In genomic region chr1:136541618-136542376, GRCm38 (mm10) we compare ENCODE assay signal across 15 mouse cellular contexts.
DNase-seq lines count a peak whose midpoint lies in the region; ATAC-seq and TF ChIP-seq lines count a peak whose summit lies in the region.
"Had no signal": no experiment of that assay in that cellular context is flagged by ENCODE, and none has a peak within 500 bp of the region (broad histone marks: within the 10 kb centered on the region; RNA-seq: fewer than 3 reads in every experiment).

No protein-coding gene starts in this region.

- ATAC-seq in lung, embryonic 16.5 days (ENCODE audit: low read depth): 0 out of 2 replicates have a peak, but pooled peaks have one; percentile 16
- peak; percentile 77 for ATAC-seq in liver, embryonic 14.5 days (ENCODE audit: insufficient read depth)
- no peak for ATAC-seq in CD4-positive, CD25-positive, alpha-beta regulatory T cell, adult 4 months
- ATAC-seq: forebrain, embryonic 14.5 days; lung, postnatal 0 days had no signal

- no peaks in the 10 kb centered on the region for H3K27me3 ChIP-seq in lung, embryonic 16.5 days (ENCODE audit: control insufficient read depth, insufficient read depth, low read depth, low read length)
- H3K27me3 ChIP-seq in liver, embryonic 14.5 days (ENCODE audit: control insufficient read depth, insufficient read depth, low read length): no peaks in the 10 kb centered on the region

- no peaks in the 10 kb centered on the region for H3K9me3 ChIP-seq in lung, embryonic 16.5 days (ENCODE audit: control insufficient read depth, low read length)
- H3K9me3 ChIP-seq in liver, embryonic 14.5 days (ENCODE audit: control insufficient read depth, low read length): no peaks in the 10 kb centered on the region
- H3K9me3 ChIP-seq: limb, embryonic 10.5 days had no signal

- no peaks in the 10 kb centered on the region for H3K36me3 ChIP-seq in lung, embryonic 16.5 days (ENCODE audit: control insufficient read depth, insufficient read depth, low read length)
- no peaks in the 10 kb centered on the region for H3K36me3 ChIP-seq in liver, embryonic 14.5 days (replicated peaks; ENCODE audit: control insufficient read depth, insufficient read depth, low read depth)

- H3K27ac ChIP-seq in lung, embryonic 16.5 days (ENCODE audit: low read length): no peak overlapping the region
- no peak overlapping the region for H3K27ac ChIP-seq in liver, embryonic 14.5 days
- H3K27ac ChIP-seq in layer of hippocampus, adult 2 months: no peak overlapping the region
- H3K27ac ChIP-seq: limb, embryonic 10.5 days had no signal

- no peak for TF ChIP-seq CTCF in liver, embryonic 14.5 days (IDR thresholded peaks at IDR 0.05; ENCODE audit: low read depth)
- no peak for TF ChIP-seq CTCF in layer of hippocampus, adult 2 months (conservative IDR thresholded peaks at IDR 0.05)

- DNase-seq in embryo, embryonic 11 days: peak; percentile 19
- no peak for DNase-seq in embryo, embryonic 10.5 days (ENCODE audit: low spot score)
- no peak for DNase-seq in lung, postnatal 25 days (ENCODE audit: low spot score)
- DNase-seq in liver, embryonic 14.5 days (ENCODE audit: low read depth in 3 of 3, low spot score in 3 of 3): peak; percentile 24 to 33 (median 31)
- no peak for DNase-seq in layer of hippocampus, adult 2 months (ENCODE audit: low spot score in 2 of 2)
- no peak for DNase-seq in gastrocnemius, adult 18-20 months (ENCODE audit: low spot score)
- DNase-seq: cerebellum, postnatal 36 days; heart, adult 18-20 months; kidney, adult 8-10 months; kidney, postnatal 4 days had no signal

- no peak overlapping the region for H3K4me3 ChIP-seq in lung, embryonic 16.5 days (ENCODE audit: low read length)
- H3K4me3 ChIP-seq in liver, embryonic 14.5 days (ENCODE audit: insufficient read depth in 1 of 2, low read depth in 2 of 2, low read length in 2 of 2): no peak overlapping the region
- H3K4me3 ChIP-seq in layer of hippocampus, adult 2 months: no peak overlapping the region
- H3K4me3 ChIP-seq: limb, embryonic 10.5 days had no signal

- WGBS in lung, embryonic 16.5 days: 48% methylated on average over 12 of the region's 12 CpGs
- 48% methylated on average over 12 of the region's 12 CpGs for WGBS in liver, embryonic 14.5 days (ENCODE audit: insufficient replicate concordance)

- TF ChIP-seq EP300 in liver, embryonic 14.5 days (IDR thresholded peaks at IDR 0.05; ENCODE audit: low read depth): no peak

- H3K4me2 ChIP-seq in lung, embryonic 16.5 days (ENCODE audit: low read depth, low read length): no peak overlapping the region
- no peak overlapping the region for H3K4me2 ChIP-seq in liver, embryonic 14.5 days (ENCODE audit: low read depth)

- no peak overlapping the region for H3K9ac ChIP-seq in lung, embryonic 16.5 days (ENCODE audit: low read length)
- no peak overlapping the region for H3K9ac ChIP-seq in liver, embryonic 14.5 days (replicated peaks)

- peaks cover 3% of the 10 kb centered on the region; the same call in 1 of the 2 replicates for H3K4me1 ChIP-seq in lung, embryonic 16.5 days (replicated peaks; ENCODE audit: control insufficient read depth, insufficient read depth, low read length)
- H3K4me1 ChIP-seq in liver, embryonic 14.5 days (replicated peaks; ENCODE audit: control insufficient read depth in 2 of 2, insufficient read depth in 2 of 2, low read length in 1 of 2): peaks cover 0 to 17% of the 10 kb centered on the region in 2 experiments; a peak in 2 of 4 replicates

Comparison
In these comparisons a context has a peak if more than half of its experiments do, and no peak if none do; other contexts are left out.
1. DNase-seq: peak in embryo, embryonic 11 days (single experiment) and liver, embryonic 14.5 days (3 of 3); none in embryo, embryonic 10.5 days (single experiment), lung, postnatal 25 days (single experiment), layer of hippocampus, adult 2 months (0 of 2) and gastrocnemius, adult 18-20 months (single experiment).